Mouse (Mus musculus) layer of hippocampus, adult 11-12 months (tissue): ENCODE measurements at regions not wholly inside any gene's neighbourhood (a gene's known extent, or its start where the extent isn't known, plus 50 kb on each side); places are given as distances from the start of the nearest gene placed in this dataset.
"Not testable (repeated sequence)": the region's sequence is repeated elsewhere in the genome, so short reads cannot be mapped to it uniquely, and the experiment has no call there.

Experiments
- DNase-seq: peaks from one replicate; pipeline ENCODE4 v3.0.0; 2022; ENCODE audit warnings: low spot score

GRCm38 (mm10) chr7:64030650-64031049 is 91.9 kb upstream of the Klf13 start:
- DNase-seq, result no peak

DNA sequence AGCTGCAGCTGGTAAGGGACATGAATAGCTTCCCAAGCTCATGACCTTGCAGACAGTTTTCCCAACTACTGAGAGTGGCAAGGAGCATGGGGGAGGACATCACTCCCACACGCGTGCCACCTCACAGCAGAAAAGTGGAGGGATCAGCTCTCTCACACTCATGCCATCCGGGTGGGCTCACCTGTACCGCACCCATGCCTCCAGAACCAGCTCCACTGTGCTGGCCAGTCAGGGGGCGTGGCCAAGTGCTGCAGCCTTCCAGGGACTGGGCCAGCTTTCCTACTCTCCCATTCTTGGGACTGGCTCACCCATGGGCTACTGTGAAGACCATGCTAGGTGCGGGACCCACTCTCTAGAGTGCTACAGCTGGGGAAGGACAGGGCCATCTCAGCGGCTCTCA is 88.4 kb upstream of the Klf13 start:
- DNase-seq, result no peak

DNA sequence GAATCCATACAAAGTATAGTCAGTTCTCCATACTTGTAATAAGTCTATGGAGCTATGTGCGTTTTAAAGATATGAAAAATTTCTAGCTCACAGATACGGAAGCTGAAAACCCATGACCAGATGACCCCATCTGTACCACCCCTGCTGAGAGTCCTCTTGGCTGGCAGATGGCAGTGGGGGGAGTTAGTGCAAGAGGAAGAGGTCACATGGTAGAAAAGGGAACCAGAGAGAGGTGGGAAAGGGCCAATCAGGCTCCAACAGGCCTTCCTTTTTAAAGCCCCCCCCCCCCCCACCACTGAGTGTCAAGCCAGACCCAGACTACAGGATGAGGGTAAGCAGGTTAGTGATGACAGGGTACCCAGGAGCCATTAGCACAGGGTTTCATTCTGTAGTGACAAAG is 86.4 kb upstream of the Klf13 start:
- no peak for DNase-seq

DNA sequence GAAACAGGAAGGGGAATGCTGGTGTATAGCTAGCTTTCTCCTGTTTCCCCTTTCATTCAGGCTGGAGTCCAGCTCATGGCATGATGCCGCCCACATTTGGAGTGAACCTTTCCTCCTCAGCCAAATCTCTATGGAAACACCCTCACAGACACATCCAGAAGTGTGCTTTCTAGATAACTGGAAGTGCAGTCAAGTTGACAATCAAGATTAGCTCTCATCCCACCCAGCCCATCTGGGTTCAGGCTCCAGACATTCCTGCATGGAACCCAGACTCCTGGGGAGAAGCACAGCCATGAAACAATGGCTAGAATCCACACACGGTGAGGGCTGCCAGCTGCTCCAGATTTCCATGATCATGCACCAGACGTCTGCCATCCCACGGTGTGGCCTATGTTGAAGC is 85.5 kb upstream of the Klf13 start:
- DNase-seq, result peak; percentile 54

DNA sequence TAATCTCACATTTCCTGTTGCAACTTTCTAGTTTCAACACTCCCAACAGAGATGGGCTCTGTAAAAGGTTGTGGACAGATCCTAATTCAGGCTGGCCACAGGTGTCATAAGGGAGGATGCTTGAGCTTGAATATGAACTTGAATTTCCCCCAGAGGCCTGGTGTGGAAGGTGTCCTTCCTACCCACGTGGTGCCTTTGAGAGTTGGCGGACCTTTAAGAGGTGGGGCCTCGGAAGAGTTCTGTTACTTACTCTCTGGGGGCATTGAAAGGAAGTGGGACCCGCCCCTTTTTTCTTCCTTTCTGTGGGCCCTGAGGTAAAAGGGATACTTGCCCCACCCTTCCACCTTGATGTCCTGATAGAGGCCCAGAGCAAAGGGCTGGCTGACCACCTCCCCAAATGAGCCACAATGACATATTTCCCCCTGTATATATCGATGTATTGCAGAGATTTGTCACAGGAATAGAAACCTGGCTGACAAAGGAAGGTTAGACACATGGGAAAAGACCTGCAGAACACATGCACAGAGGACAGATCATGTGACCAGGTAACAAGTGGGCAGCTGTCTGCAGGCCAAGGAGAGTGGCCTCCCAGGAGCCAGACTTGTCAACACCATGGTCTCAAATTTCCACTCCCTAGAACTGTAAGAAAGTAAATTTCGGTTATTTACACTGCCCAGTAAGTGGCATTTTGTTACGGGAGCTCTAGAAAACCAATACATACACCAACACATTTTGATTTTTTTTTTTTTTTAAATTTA is 84.2 kb upstream of the Klf13 start:
- no peak for DNase-seq

GRCm38 (mm10) chr7:64021241-64022108 is 82.8 kb upstream of the Klf13 start:
- no peak for DNase-seq

DNA sequence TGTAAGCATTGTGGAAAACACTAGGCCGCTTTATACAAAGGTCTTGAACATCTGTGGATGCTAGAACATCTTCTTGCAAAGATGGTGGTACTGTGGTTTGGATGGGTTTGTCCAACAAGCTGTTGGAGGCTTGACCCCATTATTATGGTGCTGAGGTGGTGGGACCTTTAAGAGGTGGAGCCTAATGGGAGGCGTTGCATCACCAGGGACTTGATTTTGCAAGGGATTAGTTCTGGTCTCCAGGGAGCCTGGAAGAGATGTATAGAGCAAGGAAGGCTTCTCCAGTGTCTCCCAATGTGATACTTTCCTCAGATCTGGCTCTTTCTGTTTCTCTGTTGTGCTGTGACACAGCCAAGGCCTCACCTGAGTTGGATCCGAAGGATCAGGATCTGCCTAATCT is 79.4 kb upstream of the Klf13 start:
- DNase-seq, result no peak

DNA sequence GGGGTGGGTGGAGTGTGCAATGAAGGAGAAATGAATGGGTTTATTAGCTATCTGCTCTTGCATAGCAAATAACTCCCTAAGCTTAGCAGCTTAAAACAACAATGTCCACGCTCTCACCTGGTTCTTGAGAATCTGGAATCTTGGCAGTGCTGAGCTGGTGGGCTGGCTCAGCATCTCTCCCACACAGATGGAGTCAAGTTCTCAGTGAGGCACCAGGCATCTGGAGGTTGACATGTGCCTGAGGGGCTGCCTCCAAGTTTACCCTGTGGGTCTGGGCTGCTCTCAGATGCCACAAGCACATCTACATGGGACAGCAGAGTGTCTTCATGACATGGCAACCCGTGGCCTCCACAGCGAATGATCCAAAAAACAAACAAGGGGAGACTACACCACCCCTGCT is 78.2 kb upstream of the Klf13 start:
- DNase-seq, result no peak

DNA sequence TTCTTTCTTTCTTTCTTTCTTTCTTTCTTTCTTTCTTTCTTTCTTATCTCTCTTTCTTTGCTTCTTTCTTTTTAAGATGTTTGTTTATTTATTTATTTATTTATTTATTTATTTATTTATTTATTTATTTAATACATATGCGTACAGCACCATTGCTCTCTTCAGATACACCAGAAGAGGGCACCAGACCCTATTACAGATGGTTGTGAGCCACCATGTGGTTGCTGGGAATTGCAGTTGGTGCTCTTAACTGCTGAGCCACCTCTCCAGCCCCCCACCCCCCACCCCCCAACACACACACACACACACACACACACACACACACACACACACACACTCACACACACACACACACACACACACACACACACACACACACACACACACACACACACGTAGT is 76.4 kb upstream of the Klf13 start:
- not testable (repeated sequence) for DNase-seq

DNA sequence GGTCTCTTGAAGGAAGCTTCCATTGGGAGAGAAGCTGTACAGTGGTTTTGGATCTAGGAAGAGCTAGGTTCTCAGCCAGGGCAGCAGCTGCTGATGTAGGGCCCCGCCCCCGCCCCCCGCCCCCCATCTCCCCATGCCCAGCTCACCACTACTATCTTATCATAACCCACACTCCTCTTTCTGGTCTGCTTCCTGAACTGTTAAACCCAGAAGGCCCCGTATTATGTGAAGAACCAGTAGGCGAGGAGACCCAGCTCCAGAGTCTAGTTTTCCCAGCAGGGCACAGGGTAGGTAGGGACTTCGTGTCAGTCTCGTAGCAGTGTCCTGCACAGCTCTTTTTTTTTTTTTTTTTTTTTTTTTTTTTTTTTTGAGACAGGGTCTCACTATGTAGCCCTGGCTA is 75.5 kb upstream of the Klf13 start:
- no peak for DNase-seq

DNA sequence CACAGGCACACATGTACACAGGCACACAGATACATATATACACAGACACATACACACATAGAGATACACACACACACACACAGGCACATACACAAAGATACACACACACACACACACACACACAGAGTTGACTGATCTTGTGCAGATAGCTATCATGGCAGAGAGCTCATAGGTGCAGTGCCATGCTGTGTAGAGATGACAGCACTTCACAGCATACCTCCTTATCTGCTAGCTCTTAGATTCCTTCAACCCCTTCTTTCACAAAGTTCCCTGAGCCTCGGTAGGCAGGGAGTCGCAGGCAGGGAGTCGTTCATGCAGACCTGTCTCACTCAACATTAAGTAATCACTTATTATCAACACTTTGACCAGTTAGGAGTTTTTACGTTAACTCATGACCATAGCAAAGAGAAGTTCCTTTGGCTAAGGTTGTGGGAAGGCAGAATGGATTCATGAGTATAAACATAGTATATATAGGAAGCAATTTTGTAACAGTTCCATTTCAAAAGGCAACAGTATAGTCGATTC is 74.4 kb upstream of the Klf13 start:
- DNase-seq, result no peak

DNA sequence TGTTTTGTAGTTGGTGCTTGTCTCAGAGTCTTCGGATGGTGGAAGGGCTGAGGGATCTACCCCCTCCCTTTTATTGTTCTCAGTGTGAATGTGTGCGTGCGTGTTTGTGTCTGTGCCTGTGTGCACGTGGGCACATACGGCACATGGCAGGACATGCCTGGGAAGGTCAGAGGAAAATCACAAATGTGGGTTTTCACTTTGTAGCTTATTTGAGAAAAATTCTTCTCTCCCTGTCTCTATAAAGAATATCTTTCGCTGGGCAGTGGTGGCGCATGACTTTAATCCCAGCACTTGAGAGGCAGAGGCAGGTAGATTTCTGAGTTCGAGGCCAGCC is 73.5 kb upstream of the Klf13 start:
- no peak for DNase-seq

DNA sequence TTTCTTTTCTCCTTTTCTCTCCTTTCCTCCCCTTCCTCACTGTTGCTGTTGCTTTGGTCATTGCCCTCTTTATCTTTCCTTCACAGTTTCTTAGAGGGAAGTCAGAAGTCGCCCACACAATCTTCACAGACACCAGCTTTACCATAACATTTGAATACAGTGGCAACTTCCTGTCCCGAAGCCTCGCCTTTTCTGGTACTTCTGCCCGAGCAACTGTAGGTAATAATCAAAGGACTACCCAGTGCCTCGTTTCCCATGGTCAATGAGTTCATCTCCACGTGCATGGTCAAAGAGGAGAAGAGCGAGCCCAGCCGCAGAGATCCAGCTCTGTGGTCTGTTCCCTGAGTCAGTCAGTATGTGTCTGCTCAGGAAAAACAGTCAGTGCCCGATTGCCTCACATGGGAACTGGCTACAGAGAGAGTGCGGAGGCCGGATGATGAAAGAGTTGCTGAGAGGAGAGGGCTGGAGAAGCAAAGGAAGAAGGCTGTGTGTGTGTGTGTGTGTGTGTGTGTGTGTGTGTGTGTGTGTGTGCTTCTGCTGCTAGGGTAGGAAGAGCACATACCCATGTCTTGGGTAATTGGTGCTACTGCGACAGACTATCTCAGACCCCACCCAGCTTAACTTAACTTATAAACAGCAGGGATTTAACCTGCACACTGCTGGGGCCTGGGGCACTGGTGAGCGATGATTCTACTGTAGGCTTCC is 73.0 kb upstream of the Klf13 start:
- DNase-seq, result no peak

- no peak for DNase-seq
Measured at GRCm38 (mm10) chr7:64010640-64011039, 71.9 kb upstream of the Klf13 start.

DNA sequence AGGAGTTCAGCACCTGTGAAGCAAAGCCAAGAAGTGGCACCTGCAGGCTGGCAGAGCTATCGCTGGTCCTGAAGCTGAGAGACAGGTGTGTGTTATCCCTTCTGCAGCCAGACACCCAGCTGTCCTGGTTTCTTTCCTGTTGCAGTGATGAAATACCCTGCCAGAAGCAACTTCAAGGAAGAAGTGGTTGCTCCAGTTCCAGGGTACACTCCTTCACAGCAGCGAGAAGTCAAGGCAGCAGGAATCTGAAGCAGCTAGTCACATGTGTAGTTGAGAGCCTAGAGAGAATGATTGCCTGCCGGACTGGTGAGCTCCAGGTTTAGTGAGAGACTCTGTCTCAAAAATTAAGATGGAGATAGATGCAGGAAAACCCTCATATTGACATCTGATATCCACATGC is 69.1 kb upstream of the Klf13 start:
- no peak for DNase-seq

- DNase-seq, result no peak
Measured at GRCm38 (mm10) chr7:64006935-64007334, 68.2 kb upstream of the Klf13 start.

GRCm38 (mm10) chr7:64005765-64006164 is 67.0 kb upstream of the Klf13 start:
- DNase-seq, result no peak

GRCm38 (mm10) chr7:64003904-64004303 is 65.2 kb upstream of the Klf13 start:
- DNase-seq, result no peak

GRCm38 (mm10) chr7:64001611-64002111 is 62.9 kb upstream of the Klf13 start:
- peak; percentile 70 for DNase-seq

DNA sequence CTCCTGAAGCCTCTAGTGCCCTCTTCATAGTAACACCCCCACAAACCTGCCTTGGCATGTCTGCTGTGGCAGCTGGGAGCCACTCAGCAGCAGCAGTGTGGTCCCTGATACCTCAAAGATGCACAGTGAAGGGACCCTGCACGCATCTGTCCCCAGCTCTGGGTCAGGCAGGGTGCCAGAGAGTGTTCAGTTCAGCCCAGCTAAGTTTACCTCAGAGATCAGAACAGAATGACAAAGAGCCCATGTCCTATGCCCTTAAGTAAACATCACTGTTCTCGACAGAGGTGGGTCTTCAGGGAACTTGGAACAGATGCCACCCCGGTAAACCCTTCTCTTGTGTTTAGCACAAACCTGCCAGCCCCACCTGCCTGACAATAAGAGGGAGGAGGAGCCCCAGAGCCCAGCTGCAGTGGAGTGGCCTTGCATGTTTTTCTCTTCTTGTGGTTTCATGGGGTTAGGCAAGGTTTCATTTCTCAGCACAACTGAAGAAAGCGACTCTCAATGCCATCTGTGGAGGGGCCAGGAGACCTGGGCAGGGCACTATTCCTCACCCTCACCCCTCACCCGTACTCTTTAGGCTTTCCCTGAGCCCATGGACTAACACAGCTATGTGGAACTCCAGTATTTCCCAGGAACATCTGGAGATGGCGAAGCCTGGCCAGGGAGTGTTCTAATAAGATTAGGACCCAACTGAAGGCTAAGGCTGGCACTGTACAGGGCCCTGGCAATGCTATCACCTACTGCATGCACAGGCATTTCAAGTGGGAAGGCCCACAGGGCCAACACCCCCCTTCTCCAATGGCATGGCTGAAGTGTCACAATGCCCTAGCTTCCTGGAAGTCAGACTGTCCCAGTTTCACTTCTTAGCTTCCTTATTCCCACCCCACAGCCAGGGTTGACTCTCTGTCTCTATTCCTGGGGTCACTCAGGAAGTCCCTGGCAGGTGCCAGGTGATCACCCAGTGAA is 60.6 kb upstream of the Klf13 start:
- no peak for DNase-seq

DNA sequence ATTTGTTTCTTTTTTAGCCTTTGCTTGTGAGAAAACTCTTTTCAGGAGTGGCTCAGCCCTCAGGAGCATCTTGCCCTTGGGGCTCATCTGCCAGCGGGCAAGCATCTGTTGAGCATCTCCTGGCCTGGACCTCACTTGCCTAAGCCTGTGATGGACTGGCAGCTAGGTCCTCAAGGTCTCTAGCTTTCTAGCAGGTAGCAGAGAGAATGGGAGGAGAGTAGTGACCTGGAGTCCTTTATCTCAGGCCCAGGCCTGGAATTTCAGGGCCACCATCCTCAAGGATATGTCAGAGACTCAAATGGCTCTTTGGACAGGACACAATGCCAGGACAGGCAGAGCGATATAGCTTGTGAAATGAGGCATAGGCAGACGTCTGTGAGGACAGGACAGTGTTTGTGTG is 59.3 kb upstream of the Klf13 start:
- no peak for DNase-seq
